Mouse (Mus musculus): ENCODE data around the gene Timmdc1. TPM values are rescaled to one million over a fixed set of nuclear protein-coding genes. Genes with fewer than 3 reads are reported as not detected.

Gene Timmdc1
- polyA plus RNA-seq, 1 experiment from 2014 or later = 22.8 TPM

GRCm38 (mm10) chr16:38471697-38472506 is 50.6 kb downstream of the Timmdc1 start:
- no peaks in the 10 kb centered on the region for H3K9me3 ChIP-seq (ENCODE audit: control insufficient read depth, low read length)
- H3K9ac ChIP-seq (ENCODE audit: low read length) = no peak overlapping the region
- H3K27me3 ChIP-seq (replicated peaks; ENCODE audit: control insufficient read depth, insufficient read depth, low read length) = no peaks in the 10 kb centered on the region
- peaks cover 2% of the 10 kb centered on the region; the same call in 1 of the 2 replicates for H3K4me1 ChIP-seq (replicated peaks; ENCODE audit: control insufficient read depth, insufficient read depth, low read length)
- DNase-seq (ENCODE audit: low spot score) (no peak), ATAC-seq (replicated peaks; ENCODE audit: low FRiP score, low TSS enrichment, low read depth) (no peak)
- H3K27ac ChIP-seq (ENCODE audit: low read depth) = no peak overlapping the region
- WGBS = 77% methylated on average over 11 of the region's 11 CpGs
- no peaks in the 10 kb centered on the region for H3K36me3 ChIP-seq (ENCODE audit: control insufficient read depth, insufficient read depth, low read length)
- no peak overlapping the region for H3K4me2 ChIP-seq (ENCODE audit: low read length)
- no peak overlapping the region for H3K4me3 ChIP-seq (ENCODE audit: low read depth, low read length)

- WGBS = 78% methylated on average over 8 of the region's 8 CpGs
- Histone ChIP-seq H3K36me3 (ENCODE audit: control insufficient read depth, insufficient read depth, low read length) (no peaks in the 10 kb centered on the region), H3K4me2 (ENCODE audit: low read length) (no peak overlapping the region), H3K9me3 (ENCODE audit: control insufficient read depth, low read length) (no peaks in the 10 kb centered on the region), H3K9ac (ENCODE audit: low read length) (no peak overlapping the region), H3K27me3 (replicated peaks; ENCODE audit: control insufficient read depth, insufficient read depth, low read length) (no peaks in the 10 kb centered on the region), H3K4me3 (ENCODE audit: low read depth, low read length) (no peak overlapping the region), H3K4me1 (replicated peaks; ENCODE audit: control insufficient read depth, insufficient read depth, low read length) (no peaks in the 10 kb centered on the region), H3K27ac (ENCODE audit: low read depth) (no peak overlapping the region)
- DNase-seq (ENCODE audit: low spot score) (no peak), ATAC-seq (replicated peaks; ENCODE audit: low FRiP score, low TSS enrichment, low read depth) (no peak)
Observed at GRCm38 (mm10) chr16:38469437-38469836, 53.0 kb downstream of the Timmdc1 start.

- no peak overlapping the region for H3K4me2 ChIP-seq (ENCODE audit: low read length)
- H3K9ac ChIP-seq (ENCODE audit: low read length) = no peak overlapping the region
- no peaks in the 10 kb centered on the region for H3K4me1 ChIP-seq (replicated peaks; ENCODE audit: control insufficient read depth, insufficient read depth, low read length)
- H3K4me3 ChIP-seq (ENCODE audit: low read depth, low read length) = no peak overlapping the region
- 43% methylated on average over 3 of the region's 3 CpGs for WGBS
- H3K36me3 ChIP-seq (ENCODE audit: control insufficient read depth, insufficient read depth, low read length) = no peaks in the 10 kb centered on the region
- no peaks in the 10 kb centered on the region for H3K9me3 ChIP-seq (ENCODE audit: control insufficient read depth, low read length)
- DNase-seq (ENCODE audit: low spot score) (no peak), ATAC-seq (replicated peaks; ENCODE audit: low FRiP score, low TSS enrichment, low read depth) (no peak)
- H3K27ac ChIP-seq (ENCODE audit: low read depth) = no peak overlapping the region
- no peaks in the 10 kb centered on the region for H3K27me3 ChIP-seq (replicated peaks; ENCODE audit: control insufficient read depth, insufficient read depth, low read length)
Observed at GRCm38 (mm10) chr16:38468706-38469018, 53.8 kb downstream of the Timmdc1 start.

GRCm38 (mm10) chr16:38467917-38468705 is 54.4 kb downstream of the Timmdc1 start:
- no peak for ATAC-seq (replicated peaks; ENCODE audit: low FRiP score, low TSS enrichment, low read depth)

GRCm38 (mm10) chr16:38467091-38467916 is 55.2 kb downstream of the Timmdc1 start:
- WGBS = 84% methylated on average over 13 of the region's 13 CpGs
- Histone ChIP-seq H3K9me3 (ENCODE audit: control insufficient read depth, low read length) (no peaks in the 10 kb centered on the region), H3K9ac (ENCODE audit: low read length) (no peak overlapping the region), H3K27me3 (replicated peaks; ENCODE audit: control insufficient read depth, insufficient read depth, low read length) (no peaks in the 10 kb centered on the region), H3K36me3 (ENCODE audit: control insufficient read depth, insufficient read depth, low read length) (no peaks in the 10 kb centered on the region), H3K4me1 (replicated peaks; ENCODE audit: control insufficient read depth, insufficient read depth, low read length) (no peaks in the 10 kb centered on the region), H3K4me2 (ENCODE audit: low read length) (no peak overlapping the region), H3K4me3 (ENCODE audit: low read depth, low read length) (no peak overlapping the region), H3K27ac (ENCODE audit: low read depth) (no peak overlapping the region)
- ATAC-seq (replicated peaks; ENCODE audit: low FRiP score, low TSS enrichment, low read depth) = peak; percentile 50; the same call in 1 of the 2 replicates
- no peak for DNase-seq (ENCODE audit: low spot score)

More at GRCm38 (mm10) chr16:38467917-38468705, 54.4 kb downstream of the Timmdc1 start:
- Histone ChIP-seq H3K27me3 (replicated peaks; ENCODE audit: control insufficient read depth, insufficient read depth, low read length) (no peaks in the 10 kb centered on the region), H3K4me3 (ENCODE audit: low read depth, low read length) (no peak overlapping the region), H3K9me3 (ENCODE audit: control insufficient read depth, low read length) (no peaks in the 10 kb centered on the region), H3K36me3 (ENCODE audit: control insufficient read depth, insufficient read depth, low read length) (no peaks in the 10 kb centered on the region), H3K9ac (ENCODE audit: low read length) (no peak overlapping the region), H3K4me2 (ENCODE audit: low read length) (no peak overlapping the region), H3K4me1 (replicated peaks; ENCODE audit: control insufficient read depth, insufficient read depth, low read length) (no peaks in the 10 kb centered on the region), H3K27ac (ENCODE audit: low read depth) (no peak overlapping the region)
- no peak for DNase-seq (ENCODE audit: low spot score)
- WGBS = 73% methylated on average over 8 of the region's 8 CpGs

GRCm38 (mm10) chr16:38466089-38466488 is 56.4 kb downstream of the Timmdc1 start:
- DNase-seq (ENCODE audit: low spot score) = no peak
- no peak overlapping the region for H3K4me3 ChIP-seq (ENCODE audit: low read depth, low read length)
- ATAC-seq (replicated peaks; ENCODE audit: low FRiP score, low TSS enrichment, low read depth) = no peak
- no peaks in the 10 kb centered on the region for H3K36me3 ChIP-seq (ENCODE audit: control insufficient read depth, insufficient read depth, low read length)
- H3K27me3 ChIP-seq (replicated peaks; ENCODE audit: control insufficient read depth, insufficient read depth, low read length) = no peaks in the 10 kb centered on the region
- no peaks in the 10 kb centered on the region for H3K9me3 ChIP-seq (ENCODE audit: control insufficient read depth, low read length)
- 80% methylated on average over 4 of the region's 4 CpGs for WGBS
- H3K4me1 ChIP-seq (replicated peaks; ENCODE audit: control insufficient read depth, insufficient read depth, low read length) = no peaks in the 10 kb centered on the region
- H3K4me2 ChIP-seq (ENCODE audit: low read length) = no peak overlapping the region
- H3K27ac ChIP-seq (ENCODE audit: low read depth) = no peak overlapping the region
- H3K9ac ChIP-seq (ENCODE audit: low read length) = no peak overlapping the region

GRCm38 (mm10) chr16:38463305-38463704 is 59.2 kb downstream of the Timmdc1 start:
- Histone ChIP-seq H3K27ac (ENCODE audit: low read depth) (no peak overlapping the region), H3K27me3 (replicated peaks; ENCODE audit: control insufficient read depth, insufficient read depth, low read length) (no peaks in the 10 kb centered on the region), H3K9ac (ENCODE audit: low read length) (no peak overlapping the region), H3K4me3 (ENCODE audit: low read depth, low read length) (no peak overlapping the region), H3K4me1 (replicated peaks; ENCODE audit: control insufficient read depth, insufficient read depth, low read length) (no peaks in the 10 kb centered on the region), H3K36me3 (ENCODE audit: control insufficient read depth, insufficient read depth, low read length) (no peaks in the 10 kb centered on the region), H3K4me2 (ENCODE audit: low read length) (no peak overlapping the region), H3K9me3 (ENCODE audit: control insufficient read depth, low read length) (no peaks in the 10 kb centered on the region)
- 95% methylated on average over 5 of the region's 5 CpGs for WGBS
- ATAC-seq (replicated peaks; ENCODE audit: low FRiP score, low TSS enrichment, low read depth) = no peak
- no peak for DNase-seq (ENCODE audit: low spot score)

- no peak overlapping the region for H3K27ac ChIP-seq (ENCODE audit: low read depth)
- no peak overlapping the region for H3K4me3 ChIP-seq (ENCODE audit: low read depth, low read length)
- 79% methylated on average over 7 of the region's 7 CpGs for WGBS
- no peaks in the 10 kb centered on the region for H3K36me3 ChIP-seq (ENCODE audit: control insufficient read depth, insufficient read depth, low read length)
- no peaks in the 10 kb centered on the region for H3K27me3 ChIP-seq (replicated peaks; ENCODE audit: control insufficient read depth, insufficient read depth, low read length)
- no peak overlapping the region for H3K9ac ChIP-seq (ENCODE audit: low read length)
- DNase-seq (ENCODE audit: low spot score) = no peak
- no peaks in the 10 kb centered on the region for H3K4me1 ChIP-seq (replicated peaks; ENCODE audit: control insufficient read depth, insufficient read depth, low read length)
- no peak for ATAC-seq (replicated peaks; ENCODE audit: low FRiP score, low TSS enrichment, low read depth)
- no peaks in the 10 kb centered on the region for H3K9me3 ChIP-seq (ENCODE audit: control insufficient read depth, low read length)
- H3K4me2 ChIP-seq (ENCODE audit: low read length) = no peak overlapping the region
Observed at GRCm38 (mm10) chr16:38462161-38462560, 60.3 kb downstream of the Timmdc1 start.

All from intestine, embryonic 14.5 days (tissue).